Mouse (Mus musculus) midbrain, embryonic 11.5 days (tissue): ENCODE data around the gene Fam216a. TPM values are rescaled to one million over a fixed set of nuclear protein-coding genes. Genes with fewer than 3 reads are reported as not detected.
A peak's percentile ranks its signal among the peaks of the same experiment; 100 is the strongest.

Experiments used
- ATAC-seq: fragments of 200-750 bp; cut with Nextera tagmentation; 2 replicates; pipeline ENCODE4 v1.8.0; 2017; ENCODE audit warnings: moderate TSS enrichment, moderate library complexity; ENCODE audit not compliant: low FRiP score
- DNase-seq: peaks from one replicate; pipeline ENCODE4 v3.0.0; 2015; ENCODE audit warnings: low spot score; ENCODE audit errors: missing footprints
- H3K27ac ChIP-seq: fragments of 300-500 bp; sonication (generic); 2 replicates; pipeline ENCODE4 v1.5.1; 2014; ENCODE audit warnings: low read depth, low read length
- H3K27me3 ChIP-seq: fragments of 300-500 bp; sonication (generic); 2 replicates; pipeline ENCODE4 v1.6.1; 2014; ENCODE audit warnings: mild to moderate bottlenecking, low read length, moderate library complexity, mixed read lengths; ENCODE audit not compliant: control insufficient read depth, insufficient read depth
- H3K36me3 ChIP-seq: fragments of 300-500 bp; sonication (generic); 2 replicates; pipeline ENCODE4 v1.6.1; 2014; ENCODE audit warnings: mild to moderate bottlenecking, low read length, moderate library complexity, mixed read lengths; ENCODE audit not compliant: control insufficient read depth, insufficient read depth
- H3K4me1 ChIP-seq: fragments of 300-500 bp; sonication (generic); 2 replicates; pipeline ENCODE4 v1.6.1; 2014; ENCODE audit warnings: low read length; ENCODE audit not compliant: control insufficient read depth, insufficient read depth
- H3K4me2 ChIP-seq: fragments of 300-500 bp; sonication (generic); 2 replicates; pipeline ENCODE4 v1.6.1; 2014; ENCODE audit warnings: mild to moderate bottlenecking, moderate library complexity
- H3K4me3 ChIP-seq: fragments of 300-500 bp; sonication (generic); 2 replicates; pipeline ENCODE4 v1.5.1; 2014; ENCODE audit warnings: low read depth, low read length
- H3K9ac ChIP-seq: fragments of 300-500 bp; sonication (generic); 2 replicates; pipeline ENCODE4 v1.6.1; 2014; ENCODE audit warnings: low read length
- H3K9me3 ChIP-seq: fragments of 300-500 bp; sonication (generic); 2 replicates; pipeline ENCODE4 v1.6.1; 2016; ENCODE audit warnings: low read length; ENCODE audit not compliant: control insufficient read depth
- WGBS: fragments of 180-500 bp; shearing (Covaris S2); extraction: QIAGEN DNeasy Blood & Tissue Kit; methylation state at CpG from one replicate; pipeline ENCODE4 v1.1.7; 2014; 5-methylcytosine and 5-hydroxymethylcytosine counted together
- polyA plus RNA-seq: library from polyadenylated mRNA; unstranded; fragments of >200 nt; fragmentation: Nextera tagmentation; extraction: Ambion mirVana; gene quantifications from 2 replicates; pipeline ENCODE4 v1.2.1, GENCODE M21; 2014

The Fam216a gene
- polyA plus RNA-seq, 1 experiment from 2014 or later = 113 TPM

GRCm38 (mm10) chr5:122342874-122343273 lies 29.3 kb downstream of the Fam216a start:
- ATAC-seq = no peak
- no peaks in the 10 kb centered on the region for H3K27me3 ChIP-seq
- 74% methylated on average over 1 of the region's 1 CpGs for WGBS

GRCm38 (mm10) chr5:122336554-122337294 lies 35.4 kb downstream of the Fam216a start:
- Histone ChIP-seq H3K4me2 (no peak overlapping the region), H3K9ac (no peak overlapping the region), H3K36me3 (no peaks in the 10 kb centered on the region), H3K9me3 (no peaks in the 10 kb centered on the region), H3K27me3 (no peaks in the 10 kb centered on the region), H3K27ac (no peak overlapping the region), H3K4me1 (no peaks in the 10 kb centered on the region), H3K4me3 (no peak overlapping the region)
- no peak for ATAC-seq
- 91% methylated on average over 7 of the region's 7 CpGs for WGBS
- no peak for DNase-seq

More at GRCm38 (mm10) chr5:122342874-122343273, 29.3 kb downstream of the Fam216a start:
- Histone ChIP-seq H3K9me3 (no peaks in the 10 kb centered on the region; the same call in 1 of the 2 replicates), H3K4me2 (no peak overlapping the region), H3K4me1 (no peaks in the 10 kb centered on the region), H3K36me3 (no peaks in the 10 kb centered on the region), H3K27ac (no peak overlapping the region), H3K4me3 (no peak overlapping the region), H3K9ac (no peak overlapping the region)
- no peak for DNase-seq

- H3K4me3 ChIP-seq = no peak overlapping the region
- WGBS = 78% methylated on average over 3 of the region's 3 CpGs
- no peak overlapping the region for H3K9ac ChIP-seq
- H3K27me3 ChIP-seq = no peaks in the 10 kb centered on the region
- no peaks in the 10 kb centered on the region for H3K4me1 ChIP-seq
- DNase-seq = peak; percentile 4
- H3K27ac ChIP-seq = no peak overlapping the region
- no peak for ATAC-seq
- H3K9me3 ChIP-seq = no peaks in the 10 kb centered on the region
- no peaks in the 10 kb centered on the region for H3K36me3 ChIP-seq
- H3K4me2 ChIP-seq = no peak overlapping the region
Observed at GRCm38 (mm10) chr5:122334682-122335081, 37.5 kb downstream of the Fam216a start.

- no peak for ATAC-seq
- no peak overlapping the region for H3K4me3 ChIP-seq
- H3K36me3 ChIP-seq = no peaks in the 10 kb centered on the region
- H3K9me3 ChIP-seq = no peaks in the 10 kb centered on the region
- no peak overlapping the region for H3K27ac ChIP-seq
- no peaks in the 10 kb centered on the region for H3K4me1 ChIP-seq
- DNase-seq = no peak
- no peak overlapping the region for H3K9ac ChIP-seq
- 93% methylated on average over 4 of the region's 4 CpGs for WGBS
- H3K27me3 ChIP-seq = no peaks in the 10 kb centered on the region
- no peak overlapping the region for H3K4me2 ChIP-seq
Observed at GRCm38 (mm10) chr5:122330269-122330668, 41.9 kb downstream of the Fam216a start.

- H3K9ac ChIP-seq = no peak overlapping the region
- H3K9me3 ChIP-seq = no peaks in the 10 kb centered on the region
- no peak overlapping the region for H3K4me3 ChIP-seq
- H3K4me2 ChIP-seq = no peak overlapping the region
- no peaks in the 10 kb centered on the region for H3K4me1 ChIP-seq
- ATAC-seq = no peak
- WGBS = 93% methylated on average over 3 of the region's 3 CpGs
- no peaks in the 10 kb centered on the region for H3K27me3 ChIP-seq
- DNase-seq = no peak
- H3K36me3 ChIP-seq = no peaks in the 10 kb centered on the region; the same call in 1 of the 2 replicates
- no peak overlapping the region for H3K27ac ChIP-seq
Observed at GRCm38 (mm10) chr5:122327283-122327682, 44.9 kb downstream of the Fam216a start.

GRCm38 (mm10) chr5:122325477-122325876 lies 46.7 kb downstream of the Fam216a start:
- H3K4me3 ChIP-seq = no peak overlapping the region
- no peaks in the 10 kb centered on the region for H3K9me3 ChIP-seq
- WGBS = 86% methylated on average over 8 of the region's 8 CpGs
- no peaks in the 10 kb centered on the region for H3K27me3 ChIP-seq
- no peaks in the 10 kb centered on the region for H3K4me1 ChIP-seq
- H3K4me2 ChIP-seq = no peak overlapping the region
- H3K36me3 ChIP-seq = no peaks in the 10 kb centered on the region; the same call in 1 of the 2 replicates
- no peak for DNase-seq
- no peak overlapping the region for H3K27ac ChIP-seq
- ATAC-seq = no peak
- H3K9ac ChIP-seq = no peak overlapping the region

GRCm38 (mm10) chr5:122324608-122325431 lies 47.3 kb downstream of the Fam216a start:
- no peak overlapping the region for H3K4me2 ChIP-seq
- H3K36me3 ChIP-seq = no peaks in the 10 kb centered on the region; the same call in 1 of the 2 replicates
- no peak overlapping the region for H3K9ac ChIP-seq
- ATAC-seq (no peak), DNase-seq (no peak)
- H3K9me3 ChIP-seq = no peaks in the 10 kb centered on the region
- H3K4me1 ChIP-seq = no peaks in the 10 kb centered on the region
- H3K4me3 ChIP-seq = no peak overlapping the region
- no peak overlapping the region for H3K27ac ChIP-seq
- no peaks in the 10 kb centered on the region for H3K27me3 ChIP-seq
- 90% methylated on average over 23 of the region's 23 CpGs for WGBS

- Histone ChIP-seq H3K27ac (no peak overlapping the region), H3K4me1 (no peaks in the 10 kb centered on the region), H3K27me3 (no peaks in the 10 kb centered on the region), H3K36me3 (no peaks in the 10 kb centered on the region; the same call in 1 of the 2 replicates), H3K4me3 (no peak overlapping the region), H3K9me3 (no peaks in the 10 kb centered on the region), H3K9ac (no peak overlapping the region), H3K4me2 (no peak overlapping the region)
- 65% methylated on average over 8 of the region's 8 CpGs for WGBS
- no peak for ATAC-seq
- DNase-seq = no peak
Observed at GRCm38 (mm10) chr5:122323523-122323922, 48.6 kb downstream of the Fam216a start.

GRCm38 (mm10) chr5:122320205-122320781 lies 51.9 kb downstream of the Fam216a start:
- ATAC-seq (no peak), DNase-seq (no peak)
- no peak overlapping the region for H3K4me2 ChIP-seq
- no peaks in the 10 kb centered on the region; the same call in 1 of the 2 replicates for H3K36me3 ChIP-seq
- no peak overlapping the region for H3K27ac ChIP-seq
- WGBS = 88% methylated on average over 12 of the region's 12 CpGs
- H3K4me1 ChIP-seq = no peaks in the 10 kb centered on the region
- H3K4me3 ChIP-seq = no peak overlapping the region
- H3K27me3 ChIP-seq = no peaks in the 10 kb centered on the region
- H3K9me3 ChIP-seq = no peaks in the 10 kb centered on the region
- no peak overlapping the region for H3K9ac ChIP-seq
